Mouse (Mus musculus) 3134 (cell line): ENCODE data around the gene Gpi1.

Experiments
- DNase-seq: peaks from one replicate; pipeline ENCODE4 v3.0.0-alpha.2; 2011; ENCODE audit warnings: low spot score; ENCODE audit not compliant: insufficient read length; ENCODE audit errors: extremely low read depth

The Gpi1 gene

GRCm38 (mm10) chr7:34230116-34230515 lies at the start of gene Gpi1:
Gene Gpi1 (minus strand): TSS chr7:34230336.
- DNase-seq = peak; percentile 98

GRCm38 (mm10) chr7:34277656-34278055 lies 47.5 kb upstream of the Gpi1 start:
- DNase-seq = no peak

- DNase-seq = no peak
Measured at GRCm38 (mm10) chr7:34276066-34276465, 45.9 kb upstream of the Gpi1 start.

- no peak for DNase-seq
Measured at GRCm38 (mm10) chr7:34272465-34272864, 42.3 kb upstream of the Gpi1 start.

GRCm38 (mm10) chr7:34268463-34268862 lies 38.3 kb upstream of the Gpi1 start:
- DNase-seq = no peak

- DNase-seq = no peak
Measured at GRCm38 (mm10) chr7:34266421-34266820, 36.3 kb upstream of the Gpi1 start.

- DNase-seq = peak; percentile 32
Measured at GRCm38 (mm10) chr7:34265876-34266346, 35.8 kb upstream of the Gpi1 start.

GRCm38 (mm10) chr7:34263437-34263836 lies 33.3 kb upstream of the Gpi1 start:
- DNase-seq = no peak

GRCm38 (mm10) chr7:34258407-34258806 lies 28.3 kb upstream of the Gpi1 start:
- DNase-seq = no peak

- no peak for DNase-seq
Measured at GRCm38 (mm10) chr7:34257279-34257678, 27.1 kb upstream of the Gpi1 start.

GRCm38 (mm10) chr7:34255916-34256315 lies 25.8 kb upstream of the Gpi1 start:
- DNase-seq = no peak

GRCm38 (mm10) chr7:34255137-34255536 lies 25.0 kb upstream of the Gpi1 start:
- no peak for DNase-seq

- DNase-seq = no peak
Measured at GRCm38 (mm10) chr7:34252030-34252429, 21.9 kb upstream of the Gpi1 start.

GRCm38 (mm10) chr7:34250738-34251137 lies 20.6 kb upstream of the Gpi1 start, which contains the start of gene Gm6096:
Gene Gm6096 (plus strand): TSS chr7:34251038.
- DNase-seq = no peak

- DNase-seq = no peak
Measured at GRCm38 (mm10) chr7:34246870-34247499, 16.8 kb upstream of the Gpi1 start.

- no peak for DNase-seq
Measured at GRCm38 (mm10) chr7:34242176-34242575, 12.0 kb upstream of the Gpi1 start.

- DNase-seq = no peak
Measured at GRCm38 (mm10) chr7:34238086-34238485, 8.0 kb upstream of the Gpi1 start.

GRCm38 (mm10) chr7:34235602-34236001 lies 5.5 kb upstream of the Gpi1 start:
- DNase-seq = no peak

GRCm38 (mm10) chr7:34234610-34235561 lies 4.8 kb upstream of the Gpi1 start:
- no peak for DNase-seq

GRCm38 (mm10) chr7:34233909-34234609 lies 3.9 kb upstream of the Gpi1 start:
- DNase-seq = peak; percentile 99
